Mouse (Mus musculus): ENCODE results near the gene Tle4.

- no peak for TF ChIP-seq CTCF (IDR thresholded peaks at IDR 0.05; ENCODE audit: insufficient read depth, low read depth, low read length)
- TF ChIP-seq POLR2A (IDR thresholded peaks at IDR 0.05; ENCODE audit: insufficient read depth, low read depth, low read length), result no peak
These were observed 89.0 kb downstream of the Tle4 start for GRCm38 (mm10) chr19:14508819-14509218.
